Mouse (Mus musculus): ENCODE measurements at regions not wholly inside any gene's neighbourhood (a gene's known extent, or its start where the extent isn't known, plus 50 kb on each side); places are given as distances from the start of the nearest gene placed in this dataset.

GRCm38 (mm10) chr7:34484908-34485598 lies 91.9 kb upstream of the Lsm14a start:
- TF ChIP-seq CTCF (IDR thresholded peaks at IDR 0.05; ENCODE audit: control insufficient read depth, insufficient read depth, insufficient read length) (no peak), MAX (IDR thresholded peaks at IDR 0.05) (no peak), MYOG (IDR thresholded peaks at IDR 0.05; ENCODE audit: control insufficient read depth, extremely low read depth, insufficient read length) (no peak)
